Mouse (Mus musculus) myocyte (in vitro differentiated cells): ENCODE data around the gene Sgsm2.

Experiments
- E2F4 ChIP-seq: IDR thresholded peaks from one replicate; pipeline ENCODE4 v1.6.1; 2011; ENCODE audit warnings: mild to moderate bottlenecking, control low read depth, moderate library complexity; ENCODE audit not compliant: insufficient read depth
- POLR2A ChIP-seq: IDR thresholded peaks from one replicate; pipeline ENCODE4 v1.6.1; 2011; ENCODE audit warnings: low read depth, mild to moderate bottlenecking, control low read depth, moderate library complexity; ENCODE audit not compliant: insufficient read length
- TCF12 ChIP-seq: IDR thresholded peaks from one replicate; pipeline ENCODE4 v1.6.1; 2011; ENCODE audit warnings: mild to moderate bottlenecking, control low read depth; ENCODE audit not compliant: poor library complexity, insufficient read depth, severe bottlenecking

GRCm38 (mm10) chr11:74828965-74829550 is 67.8 kb downstream of the Sgsm2 start:
- TF ChIP-seq POLR2A = no peak
- no peak for TF ChIP-seq TCF12
- no peak for TF ChIP-seq E2F4
